Mouse (Mus musculus) embryonic facial prominence, embryonic 15.5 days (tissue): ENCODE data around the gene Adgrf2. TPM values are rescaled to one million over a fixed set of nuclear protein-coding genes. Genes with fewer than 3 reads are reported as not detected.

Source experiments
- ATAC-seq: fragments of 200-750 bp; cut with Nextera tagmentation; 2 replicates; pipeline ENCODE4 v1.8.0; 2017; ENCODE audit warnings: low read depth, moderate TSS enrichment; ENCODE audit not compliant: insufficient number of reproducible peaks, low FRiP score, low TSS enrichment
- H3K27ac ChIP-seq: fragments of 300-500 bp; sonication (generic); replicated peaks from 2 replicates; pipeline ENCODE4 v1.5.1; 2015; ENCODE audit warnings: mild to moderate bottlenecking, inconsistent platforms
- H3K27me3 ChIP-seq: fragments of 300-500 bp; sonication (generic); 2 replicates; pipeline ENCODE4 v1.6.1; 2015; ENCODE audit warnings: inconsistent platforms
- H3K36me3 ChIP-seq: fragments of 300-500 bp; sonication (generic); 2 replicates; pipeline ENCODE4 v1.6.1; 2015; ENCODE audit warnings: mild to moderate bottlenecking, inconsistent platforms
- H3K4me1 ChIP-seq: fragments of 300-500 bp; sonication (generic); 2 replicates; pipeline ENCODE4 v1.6.1; 2015; ENCODE audit warnings: inconsistent platforms
- H3K4me2 ChIP-seq: fragments of 300-500 bp; sonication (generic); replicated peaks from 2 replicates; pipeline ENCODE4 v1.6.1; 2015; ENCODE audit warnings: mild to moderate bottlenecking, inconsistent platforms
- H3K4me3 ChIP-seq: fragments of 300-500 bp; sonication (generic); replicated peaks from 2 replicates; pipeline ENCODE4 v1.5.1; 2015; ENCODE audit warnings: mild to moderate bottlenecking, inconsistent platforms
- H3K9ac ChIP-seq: fragments of 300-500 bp; sonication (generic); 2 replicates; pipeline ENCODE4 v1.6.1; 2015; ENCODE audit warnings: inconsistent platforms
- H3K9me3 ChIP-seq: fragments of 300-500 bp; sonication (generic); replicated peaks from 2 replicates; pipeline ENCODE4 v1.6.1; 2016; ENCODE audit warnings: inconsistent platforms
- WGBS: fragments of 180-500 bp; shearing (Covaris S2); methylation state at CpG from one replicate; pipeline ENCODE4 v1.1.7; 2015; 5-methylcytosine and 5-hydroxymethylcytosine counted together
- polyA plus RNA-seq: library from polyadenylated mRNA; unstranded; fragments of >200 nt; fragmentation: Nextera tagmentation; extraction: Ambion mirVana; gene quantifications from 2 replicates; pipeline ENCODE4 v1.2.1, GENCODE M21; 2015

Adgrf2 gene
- polyA plus RNA-seq, 1 experiment from 2014 or later = 2.1 TPM

- Histone ChIP-seq H3K9me3 (no peaks in the 10 kb centered on the region), H3K4me3 (no peak overlapping the region), H3K36me3 (no peaks in the 10 kb centered on the region), H3K4me2 (no peak overlapping the region), H3K27ac (no peak overlapping the region), H3K27me3 (no peaks in the 10 kb centered on the region), H3K4me1 (no peaks in the 10 kb centered on the region), H3K9ac (no peak overlapping the region)
- WGBS = 92% methylated on average over 7 of the region's 7 CpGs
- ATAC-seq = no peak
These were observed 27.0 kb downstream of the Adgrf2 start for GRCm38 (mm10) chr17:42714991-42715390.

GRCm38 (mm10) chr17:42710717-42711116 lies 31.3 kb downstream of the Adgrf2 start:
- Histone ChIP-seq H3K27ac (no peak overlapping the region), H3K36me3 (no peaks in the 10 kb centered on the region), H3K27me3 (no peaks in the 10 kb centered on the region), H3K9me3 (no peaks in the 10 kb centered on the region), H3K4me3 (no peak overlapping the region), H3K4me1 (no peaks in the 10 kb centered on the region), H3K9ac (no peak overlapping the region), H3K4me2 (no peak overlapping the region)
- 82% methylated on average over 7 of the region's 7 CpGs for WGBS
- no peak for ATAC-seq

DNA sequence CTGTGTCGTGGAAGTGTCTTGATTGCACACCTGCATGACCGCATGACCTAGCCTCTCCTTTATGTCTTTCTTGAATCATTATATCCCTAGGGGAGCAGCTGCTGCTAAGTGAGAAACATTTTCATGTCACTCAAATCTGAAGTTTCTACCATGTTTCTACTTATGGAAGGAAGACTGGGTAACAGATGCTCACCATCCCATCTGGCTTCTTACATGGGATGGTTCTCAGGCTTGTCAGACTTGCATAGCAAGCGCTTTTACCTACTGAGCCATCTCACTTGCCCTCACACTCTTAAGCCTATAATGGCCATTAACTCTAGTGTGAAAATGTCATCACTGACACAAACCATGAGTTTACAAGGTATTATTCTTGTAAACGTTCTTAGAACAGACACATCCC lies 36.4 kb downstream of the Adgrf2 start:
- Histone ChIP-seq H3K4me3 (no peak overlapping the region), H3K9ac (no peak overlapping the region), H3K4me2 (no peak overlapping the region), H3K27me3 (no peaks in the 10 kb centered on the region), H3K27ac (no peak overlapping the region), H3K9me3 (no peaks in the 10 kb centered on the region), H3K36me3 (no peaks in the 10 kb centered on the region), H3K4me1 (no peaks in the 10 kb centered on the region)
- ATAC-seq = no peak
- WGBS = 71% methylated on average over 4 of the region's 4 CpGs

- H3K4me1 ChIP-seq = no peaks in the 10 kb centered on the region
- WGBS = 77% methylated on average over 9 of the region's 9 CpGs
- no peaks in the 10 kb centered on the region for H3K36me3 ChIP-seq
- H3K27me3 ChIP-seq = no peaks in the 10 kb centered on the region
- no peak overlapping the region for H3K9ac ChIP-seq
- no peak overlapping the region for H3K4me3 ChIP-seq
- no peaks in the 10 kb centered on the region for H3K9me3 ChIP-seq
- H3K27ac ChIP-seq = no peak overlapping the region
- no peak overlapping the region for H3K4me2 ChIP-seq
- ATAC-seq = no peak
These were observed 39.8 kb downstream of the Adgrf2 start for GRCm38 (mm10) chr17:42702198-42702597.

- no peaks in the 10 kb centered on the region for H3K36me3 ChIP-seq
- no peak overlapping the region for H3K4me3 ChIP-seq
- no peaks in the 10 kb centered on the region for H3K4me1 ChIP-seq
- H3K9ac ChIP-seq = no peak overlapping the region
- no peak overlapping the region for H3K27ac ChIP-seq
- 86% methylated on average over 4 of the region's 4 CpGs for WGBS
- no peak for ATAC-seq
- no peaks in the 10 kb centered on the region for H3K27me3 ChIP-seq
- H3K9me3 ChIP-seq = no peaks in the 10 kb centered on the region
- H3K4me2 ChIP-seq = no peak overlapping the region
These were observed 47.2 kb downstream of the Adgrf2 start for GRCm38 (mm10) chr17:42694730-42695129.

DNA sequence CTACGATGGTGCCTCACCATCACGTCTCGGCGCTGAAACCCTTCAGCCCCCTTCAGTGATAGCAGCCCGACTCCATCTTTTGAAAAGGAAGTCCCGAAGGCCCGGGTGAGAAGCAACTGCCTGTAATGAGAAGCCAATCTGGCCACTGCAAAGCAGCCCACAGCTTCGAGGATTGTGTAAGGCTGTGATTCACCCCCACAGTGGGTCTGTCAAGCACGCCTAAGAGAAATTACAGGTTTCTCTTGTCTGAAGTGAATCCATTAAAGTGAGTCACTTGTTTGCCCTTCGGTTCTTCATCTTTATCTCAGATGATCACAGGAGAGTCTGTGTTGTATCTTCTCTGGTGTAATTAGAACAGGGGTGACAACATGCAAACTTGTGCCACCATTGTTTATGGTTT lies 49.8 kb downstream of the Adgrf2 start, which contains the start of gene Adgrf4:
TSS of gene Adgrf4 (minus strand) at position 149 of the 400 bp plus-strand sequence.
- H3K4me2 ChIP-seq = no peak within 1 kb of the TSS
- no peak within 1 kb of the TSS for H3K9ac ChIP-seq
- WGBS = 75% methylated on average over 10 of the region's 10 CpGs
- no peak within 1 kb of the TSS for H3K4me3 ChIP-seq
- no peaks in the 10 kb centered on the region for H3K27me3 ChIP-seq
- H3K36me3 ChIP-seq = no peaks in the 10 kb centered on the region
- no peak for ATAC-seq
- no peak within 1 kb of the TSS; the same call in 1 of the 2 replicates for H3K27ac ChIP-seq
- H3K4me1 ChIP-seq = no peaks in the 10 kb centered on the region
- H3K9me3 ChIP-seq = no peaks in the 10 kb centered on the region

GRCm38 (mm10) chr17:42690531-42690930 lies 51.4 kb downstream of the Adgrf2 start:
- Histone ChIP-seq H3K36me3 (no peaks in the 10 kb centered on the region), H3K27ac (no peak overlapping the region), H3K4me1 (no peaks in the 10 kb centered on the region), H3K4me2 (no peak overlapping the region), H3K9ac (no peak overlapping the region), H3K4me3 (no peak overlapping the region), H3K27me3 (no peaks in the 10 kb centered on the region), H3K9me3 (no peaks in the 10 kb centered on the region)
- no peak for ATAC-seq
- 75% methylated on average over 8 of the region's 8 CpGs for WGBS

Other genes starting within 250 kb of the Adgrf2 start
- gene Opn5, start 130.8 kb downstream of the Adgrf2 start, polyA plus RNA-seq = not detected in 2 replicates
- gene Adgrf4, start 49.9 kb downstream of the Adgrf2 start, polyA plus RNA-seq = 6.4 and 9.0 TPM in 2 replicates
- gene Cd2ap, start 134.5 kb upstream of the Adgrf2 start, polyA plus RNA-seq = 23.5 and 26.4 TPM in 2 replicates